Mouse (Mus musculus) embryonic facial prominence, embryonic 14.5 days (tissue): ENCODE measurements around the gene Tnfsf9. TPM values are rescaled to one million over a fixed set of nuclear protein-coding genes. Genes with fewer than 3 reads are reported as not detected.

Experiments
- ATAC-seq: fragments of 200-750 bp; cut with Nextera tagmentation; 2 replicates; pipeline ENCODE4 v1.8.0; 2017; ENCODE audit warnings: low read depth, moderate number of reproducible peaks, moderate TSS enrichment
- DNase-seq: peaks from one replicate; pipeline ENCODE4 v3.0.0-alpha.2; 2015; ENCODE audit warnings: low spot score
- H3K27ac ChIP-seq: fragments of 300-500 bp; sonication (generic); replicated peaks from 2 replicates; pipeline ENCODE4 v1.5.1; 2014; ENCODE audit warnings: low read depth, mild to moderate bottlenecking, low read length, moderate library complexity
- H3K27me3 ChIP-seq: fragments of 300-500 bp; sonication (generic); replicated peaks from 2 replicates; pipeline ENCODE4 v1.6.1; 2014; ENCODE audit warnings: low read length; ENCODE audit not compliant: control insufficient read depth, insufficient read depth
- H3K36me3 ChIP-seq: fragments of 300-500 bp; sonication (generic); 2 replicates; pipeline ENCODE4 v1.6.1; 2014; ENCODE audit warnings: low read length, mixed read lengths; ENCODE audit not compliant: control insufficient read depth, insufficient read depth
- H3K4me1 ChIP-seq: fragments of 300-500 bp; sonication (generic); 2 replicates; pipeline ENCODE4 v1.6.1; 2014; ENCODE audit warnings: antibody characterized with exemption, low read length; ENCODE audit not compliant: control insufficient read depth, insufficient read depth
- H3K4me2 ChIP-seq: fragments of 300-500 bp; sonication (generic); 2 replicates; pipeline ENCODE4 v1.6.1; 2014; ENCODE audit warnings: low read depth, mild to moderate bottlenecking, low read length, moderate library complexity, mixed read lengths
- H3K4me3 ChIP-seq: fragments of 300-500 bp; sonication (generic); 2 replicates; pipeline ENCODE4 v1.5.1; 2014; ENCODE audit warnings: low read depth, mild to moderate bottlenecking, low read length
- H3K9ac ChIP-seq: fragments of 300-500 bp; sonication (generic); 2 replicates; pipeline ENCODE4 v1.6.1; 2014; ENCODE audit warnings: low read depth, mild to moderate bottlenecking, low read length, moderate library complexity, mixed read lengths
- H3K9me3 ChIP-seq: fragments of 300-500 bp; sonication (generic); 2 replicates; pipeline ENCODE4 v1.6.1; 2016; ENCODE audit warnings: low read length; ENCODE audit not compliant: control insufficient read depth
- WGBS: fragments of 180-500 bp; shearing (Covaris S2); extraction: QIAGEN DNeasy Blood & Tissue Kit; methylation state at CpG from one replicate; pipeline ENCODE4 v1.1.7; 2014; 5-methylcytosine and 5-hydroxymethylcytosine counted together
- polyA plus RNA-seq: library from polyadenylated mRNA; unstranded; fragments of >200 nt; fragmentation: Nextera tagmentation; extraction: Ambion mirVana; gene quantifications from 2 replicates; pipeline ENCODE4 v1.2.1, GENCODE M21; 2014

Gene Tnfsf9
- polyA plus RNA-seq, 1 experiment from 2014 or later: 5.0 TPM

GRCm38 (mm10) chr17:57063031-57063430 is 42.1 kb upstream of the Tnfsf9 start:
- ATAC-seq (no peak), DNase-seq (no peak)
- Histone ChIP-seq H3K9me3 (no peaks in the 10 kb centered on the region), H3K9ac (no peak overlapping the region), H3K36me3 (no peaks in the 10 kb centered on the region), H3K4me2 (peak overlapping the region; percentile 48), H3K27ac (no peak overlapping the region), H3K4me1 (peaks cover 4% of the 10 kb centered on the region), H3K27me3 (peaks cover 44% of the 10 kb centered on the region), H3K4me3 (no peak overlapping the region)
- 8% methylated on average over 8 of the region's 8 CpGs for WGBS

GRCm38 (mm10) chr17:57066908-57067307 is 38.2 kb upstream of the Tnfsf9 start:
- Histone ChIP-seq H3K4me2 (no peak overlapping the region), H3K36me3 (no peaks in the 10 kb centered on the region), H3K27ac (no peak overlapping the region), H3K4me1 (no peaks in the 10 kb centered on the region), H3K9me3 (no peaks in the 10 kb centered on the region), H3K9ac (no peak overlapping the region), H3K27me3 (peaks cover 32% of the 10 kb centered on the region), H3K4me3 (no peak overlapping the region)
- ATAC-seq (no peak), DNase-seq (no peak)
- 57% methylated on average over 5 of the region's 5 CpGs for WGBS

- ATAC-seq: peak; percentile 44; the same call in 1 of the 2 replicates
Observed at GRCm38 (mm10) chr17:57070272-57070671, 34.9 kb upstream of the Tnfsf9 start.

GRCm38 (mm10) chr17:57070699-57071098 is 34.4 kb upstream of the Tnfsf9 start:
- no peaks in the 10 kb centered on the region for H3K4me1 ChIP-seq
- H3K27me3 ChIP-seq: no peaks in the 10 kb centered on the region; the same call in 1 of the 2 replicates
- WGBS: under 1% methylated on average over 8 of the region's 11 CpGs
- H3K36me3 ChIP-seq: no peaks in the 10 kb centered on the region
- no peaks in the 10 kb centered on the region for H3K9me3 ChIP-seq
- H3K9ac ChIP-seq: no peak overlapping the region
- ATAC-seq (peak; percentile 83), DNase-seq (peak; percentile 90)
- no peak overlapping the region; the same call in 1 of the 2 replicates for H3K4me3 ChIP-seq
- H3K27ac ChIP-seq: no peak overlapping the region
- 0 out of 2 replicates have a peak overlapping the region, but pooled peaks have one; percentile 11 for H3K4me2 ChIP-seq

More at GRCm38 (mm10) chr17:57070272-57070671, 34.9 kb upstream of the Tnfsf9 start:
- peak overlapping the region; percentile 5; the same call in 1 of the 2 replicates for H3K4me3 ChIP-seq
- H3K36me3 ChIP-seq: no peaks in the 10 kb centered on the region
- no peaks in the 10 kb centered on the region for H3K4me1 ChIP-seq
- peak overlapping the region; percentile 28; the same call in 1 of the 2 replicates for H3K9ac ChIP-seq
- peak overlapping the region; percentile 11; the same call in 1 of the 2 replicates for H3K4me2 ChIP-seq
- H3K27me3 ChIP-seq: peaks cover 2% of the 10 kb centered on the region; the same call in 1 of the 2 replicates
- peak; percentile 4 for DNase-seq
- no peak overlapping the region for H3K27ac ChIP-seq
- 9% methylated on average over 7 of the region's 9 CpGs for WGBS
- H3K9me3 ChIP-seq: no peaks in the 10 kb centered on the region

- Histone ChIP-seq H3K9me3 (no peaks in the 10 kb centered on the region), H3K9ac (no peak overlapping the region), H3K27me3 (no peaks in the 10 kb centered on the region), H3K4me3 (no peak overlapping the region), H3K27ac (no peak overlapping the region), H3K4me1 (no peaks in the 10 kb centered on the region), H3K4me2 (no peak overlapping the region), H3K36me3 (no peaks in the 10 kb centered on the region)
- ATAC-seq (no peak), DNase-seq (no peak)
- 65% methylated on average over 3 of the region's 3 CpGs for WGBS
Observed at GRCm38 (mm10) chr17:57076916-57077315, 28.2 kb upstream of the Tnfsf9 start.

- Histone ChIP-seq H3K4me3 (no peak within 1 kb of the TSS), H3K36me3 (no peaks in the 10 kb centered on the region), H3K4me1 (no peaks in the 10 kb centered on the region), H3K27me3 (no peaks in the 10 kb centered on the region), H3K9ac (no peak within 1 kb of the TSS), H3K9me3 (no peaks in the 10 kb centered on the region), H3K27ac (no peak within 1 kb of the TSS), H3K4me2 (no peak within 1 kb of the TSS)
- no peak for DNase-seq
- ATAC-seq: peak; percentile 22; the same call in 1 of the 2 replicates
- WGBS: 49% methylated on average over 6 of the region's 6 CpGs
Observed at GRCm38 (mm10) chr17:57078336-57078735, 26.8 kb upstream of the Tnfsf9 start, which contains the start of gene Dennd1c. Dennd1c (minus strand) TSS chr17:57078514.

- H3K27ac ChIP-seq: no peak overlapping the region
- no peaks in the 10 kb centered on the region for H3K9me3 ChIP-seq
- no peaks in the 10 kb centered on the region for H3K27me3 ChIP-seq
- H3K4me2 ChIP-seq: no peak overlapping the region
- DNase-seq (no peak), ATAC-seq (no peak)
- H3K4me3 ChIP-seq: no peak overlapping the region
- no peak overlapping the region for H3K9ac ChIP-seq
- H3K4me1 ChIP-seq: no peaks in the 10 kb centered on the region
- 61% methylated on average over 3 of the region's 3 CpGs for WGBS
- no peaks in the 10 kb centered on the region for H3K36me3 ChIP-seq
Observed at GRCm38 (mm10) chr17:57079919-57080318, 25.2 kb upstream of the Tnfsf9 start.

DNA sequence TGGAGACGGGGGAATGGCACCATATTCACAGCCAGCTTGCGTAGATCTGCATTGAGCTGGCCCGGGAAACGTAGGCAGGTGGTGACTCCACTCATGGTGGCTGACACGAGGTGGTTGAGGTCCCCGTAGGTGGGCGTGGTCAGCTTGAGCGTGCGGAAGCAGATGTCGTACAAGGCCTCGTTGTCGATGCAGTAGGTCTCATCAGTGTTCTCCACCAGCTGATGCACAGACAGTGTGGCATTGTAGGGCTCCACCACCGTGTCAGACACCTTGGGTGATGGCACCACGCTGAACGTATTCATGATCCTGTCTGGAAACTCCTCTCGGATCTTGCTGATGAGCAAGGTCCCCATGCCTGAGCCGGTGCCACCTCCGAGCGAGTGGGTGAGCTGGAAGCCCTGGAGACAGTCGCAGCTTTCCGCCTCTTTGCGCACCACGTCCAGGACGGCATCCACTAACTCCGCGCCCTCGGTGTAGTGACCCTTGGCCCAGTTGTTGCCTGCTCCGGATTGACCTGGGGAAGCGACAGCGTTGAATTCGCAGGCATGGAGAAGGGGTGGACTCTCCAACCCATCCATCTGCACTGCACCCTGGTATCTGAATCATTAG is 23.8 kb upstream of the Tnfsf9 start:
- H3K4me1 ChIP-seq: no peaks in the 10 kb centered on the region
- no peak overlapping the region for H3K4me2 ChIP-seq
- no peaks in the 10 kb centered on the region for H3K27me3 ChIP-seq
- H3K36me3 ChIP-seq: no peaks in the 10 kb centered on the region
- no peak overlapping the region for H3K4me3 ChIP-seq
- no peak for ATAC-seq
- no peaks in the 10 kb centered on the region for H3K9me3 ChIP-seq
- no peak overlapping the region for H3K27ac ChIP-seq
- WGBS: 95% methylated on average over 29 of the region's 31 CpGs
- no peak overlapping the region for H3K9ac ChIP-seq
- no peak for DNase-seq

DNA sequence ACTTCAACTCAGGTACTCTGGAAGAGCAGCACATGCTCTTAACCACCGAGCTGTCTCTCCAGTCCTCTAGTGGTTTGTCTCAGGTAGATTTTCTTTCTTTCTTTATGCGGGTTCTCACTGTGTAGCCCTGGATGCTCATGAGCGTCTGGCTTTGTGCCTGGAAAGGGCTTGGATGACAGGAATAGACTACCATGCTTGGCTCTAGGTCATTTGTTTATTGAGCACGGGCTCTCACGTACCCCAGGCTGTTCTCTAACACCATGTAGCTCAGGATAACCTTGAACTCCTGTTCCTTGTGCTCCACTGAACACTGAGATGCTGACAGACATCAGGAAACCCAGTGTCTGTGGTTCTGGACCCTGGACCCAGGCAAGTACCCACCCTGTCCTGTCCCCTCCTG is 22.6 kb upstream of the Tnfsf9 start:
- no peak for ATAC-seq
- H3K4me1 ChIP-seq: peaks cover 5% of the 10 kb centered on the region; the same call in 1 of the 2 replicates
- H3K27me3 ChIP-seq: peaks cover 3% of the 10 kb centered on the region; the same call in 1 of the 2 replicates
- H3K4me3 ChIP-seq: no peak overlapping the region
- 75% methylated on average over 5 of the region's 5 CpGs for WGBS
- H3K4me2 ChIP-seq: no peak overlapping the region
- no peak overlapping the region for H3K27ac ChIP-seq
- H3K9ac ChIP-seq: no peak overlapping the region
- DNase-seq: no peak
- H3K9me3 ChIP-seq: no peaks in the 10 kb centered on the region
- H3K36me3 ChIP-seq: no peaks in the 10 kb centered on the region
